Mouse (Mus musculus) liver, embryonic 16.5 days (tissue): ENCODE results near the gene Trp73. TPM values are rescaled to one million over a fixed set of nuclear protein-coding genes. Genes with fewer than 3 reads are reported as not detected.

Source experiments
- ATAC-seq: fragments of 200-750 bp; cut with Nextera tagmentation; 2 replicates; pipeline ENCODE4 v1.8.0; 2017; ENCODE audit warnings: low read depth, mild to moderate bottlenecking, moderate number of reproducible peaks, moderate library complexity
- H3K27ac ChIP-seq: fragments of 300-500 bp; sonication (generic); 2 replicates; pipeline ENCODE4 v1.5.1; 2014; ENCODE audit warnings: mild to moderate bottlenecking, low read length
- H3K27me3 ChIP-seq: fragments of 300-500 bp; sonication (generic); 2 replicates; pipeline ENCODE4 v1.6.1; 2014; ENCODE audit warnings: low read depth, low read length, mixed read lengths; ENCODE audit not compliant: control insufficient read depth, insufficient read depth
- H3K36me3 ChIP-seq: fragments of 300-500 bp; sonication (generic); 2 replicates; pipeline ENCODE4 v1.6.1; 2014; ENCODE audit warnings: mild to moderate bottlenecking; ENCODE audit not compliant: control insufficient read depth, insufficient read depth
- H3K4me1 ChIP-seq: fragments of 300-500 bp; sonication (generic); 2 replicates; pipeline ENCODE4 v1.6.1; 2014; ENCODE audit warnings: low read depth, low read length, mixed read lengths; ENCODE audit not compliant: control insufficient read depth
- H3K4me2 ChIP-seq: fragments of 300-500 bp; sonication (generic); 2 replicates; pipeline ENCODE4 v1.6.1; 2014; ENCODE audit warnings: low read depth, low read length, mixed read lengths
- H3K4me3 ChIP-seq: fragments of 300-500 bp; sonication (generic); 2 replicates; pipeline ENCODE4 v1.5.1; 2014; ENCODE audit warnings: low read depth, mild to moderate bottlenecking, low read length
- H3K9ac ChIP-seq: fragments of 300-500 bp; sonication (generic); 2 replicates; pipeline ENCODE4 v1.6.1; 2014; ENCODE audit warnings: low read depth, low read length
- H3K9me3 ChIP-seq: fragments of 300-500 bp; sonication (generic); replicated peaks from 2 replicates; pipeline ENCODE4 v1.6.1; 2016; ENCODE audit warnings: low read length; ENCODE audit not compliant: control insufficient read depth
- WGBS: fragments of 180-500 bp; shearing (Covaris S2); extraction: QIAGEN DNeasy Blood & Tissue Kit; methylation state at CpG from one replicate; pipeline ENCODE4 v1.1.7; 2014; ENCODE audit not compliant: insufficient replicate concordance; 5-methylcytosine and 5-hydroxymethylcytosine counted together
- polyA plus RNA-seq: library from polyadenylated mRNA; unstranded; fragments of >200 nt; fragmentation: Nextera tagmentation; extraction: Ambion mirVana; gene quantifications from 2 replicates; pipeline ENCODE4 v1.2.1, GENCODE M21; 2015

Gene Trp73
- polyA plus RNA-seq, 1 experiment from 2014 or later = 0.05 TPM

- no peaks in the 10 kb centered on the region for H3K36me3 ChIP-seq
- no peak overlapping the region for H3K27ac ChIP-seq
- H3K27me3 ChIP-seq = peaks cover 21% of the 10 kb centered on the region
- no peak for ATAC-seq
- H3K4me2 ChIP-seq = no peak overlapping the region
- no peaks in the 10 kb centered on the region for H3K4me1 ChIP-seq
- no peaks in the 10 kb centered on the region for H3K9me3 ChIP-seq
- 36% methylated on average over 4 of the region's 4 CpGs for WGBS
- H3K9ac ChIP-seq = no peak overlapping the region
- no peak overlapping the region for H3K4me3 ChIP-seq
These were observed 59.8 kb downstream of the Trp73 start for GRCm38 (mm10) chr4:154080211-154080610.

- H3K9ac ChIP-seq = no peak overlapping the region
- peaks cover 23% of the 10 kb centered on the region for H3K27me3 ChIP-seq
- H3K9me3 ChIP-seq = no peaks in the 10 kb centered on the region
- 11% methylated on average over 11 of the region's 16 CpGs for WGBS
- H3K27ac ChIP-seq = no peak overlapping the region
- H3K4me1 ChIP-seq = no peaks in the 10 kb centered on the region
- H3K4me2 ChIP-seq = no peak overlapping the region
- no peak overlapping the region for H3K4me3 ChIP-seq
- ATAC-seq = no peak
- no peaks in the 10 kb centered on the region for H3K36me3 ChIP-seq
These were observed 68.1 kb downstream of the Trp73 start for GRCm38 (mm10) chr4:154071941-154072340.

- ATAC-seq = no peak
- WGBS = 2% methylated on average over 15 of the region's 20 CpGs
- Histone ChIP-seq H3K36me3 (no peaks in the 10 kb centered on the region), H3K9ac (no peak overlapping the region), H3K4me3 (no peak overlapping the region), H3K4me2 (no peak overlapping the region), H3K27ac (no peak overlapping the region), H3K27me3 (peaks cover 23% of the 10 kb centered on the region), H3K9me3 (no peaks in the 10 kb centered on the region), H3K4me1 (no peaks in the 10 kb centered on the region)
These were observed 68.5 kb downstream of the Trp73 start for GRCm38 (mm10) chr4:154071521-154071920.

- WGBS = 0% methylated on average over 5 of the region's 5 CpGs
- no peak overlapping the region for H3K4me3 ChIP-seq
- no peaks in the 10 kb centered on the region for H3K36me3 ChIP-seq
- H3K4me2 ChIP-seq = no peak overlapping the region
- no peak overlapping the region for H3K27ac ChIP-seq
- ATAC-seq = no peak
- H3K4me1 ChIP-seq = no peaks in the 10 kb centered on the region
- H3K9me3 ChIP-seq = no peaks in the 10 kb centered on the region
- peaks cover 23% of the 10 kb centered on the region for H3K27me3 ChIP-seq
- H3K9ac ChIP-seq = no peak overlapping the region
These were observed 69.1 kb downstream of the Trp73 start for GRCm38 (mm10) chr4:154070896-154071295.

GRCm38 (mm10) chr4:154064827-154065773, 74.9 kb downstream of the Trp73 start:
- no peak overlapping the region for H3K4me3 ChIP-seq

GRCm38 (mm10) chr4:154057696-154058095, 82.3 kb downstream of the Trp73 start:
- no peaks in the 10 kb centered on the region for H3K4me1 ChIP-seq
- no peaks in the 10 kb centered on the region for H3K27me3 ChIP-seq
- no peaks in the 10 kb centered on the region for H3K36me3 ChIP-seq
- no peak overlapping the region for H3K4me3 ChIP-seq
- H3K4me2 ChIP-seq = no peak overlapping the region
- no peak for ATAC-seq
- no peaks in the 10 kb centered on the region for H3K9me3 ChIP-seq
- no peak overlapping the region for H3K27ac ChIP-seq
- 43% methylated on average over 4 of the region's 4 CpGs for WGBS
- H3K9ac ChIP-seq = no peak overlapping the region

More at GRCm38 (mm10) chr4:154064827-154065773, 74.9 kb downstream of the Trp73 start:
- Histone ChIP-seq H3K4me1 (no peaks in the 10 kb centered on the region), H3K9me3 (no peaks in the 10 kb centered on the region), H3K4me2 (no peak overlapping the region), H3K27me3 (peaks cover 3% of the 10 kb centered on the region; the same call in 1 of the 2 replicates), H3K36me3 (no peaks in the 10 kb centered on the region), H3K27ac (no peak overlapping the region), H3K9ac (no peak overlapping the region)
- WGBS = 51% methylated on average over 14 of the region's 14 CpGs
- ATAC-seq = no peak

- H3K4me3 ChIP-seq = no peak overlapping the region
- no peak overlapping the region for H3K9ac ChIP-seq
- no peak for ATAC-seq
- H3K4me2 ChIP-seq = no peak overlapping the region
- no peaks in the 10 kb centered on the region for H3K36me3 ChIP-seq
- 25% methylated on average over 2 of the region's 2 CpGs for WGBS
- no peaks in the 10 kb centered on the region for H3K4me1 ChIP-seq
- H3K27me3 ChIP-seq = no peaks in the 10 kb centered on the region
- H3K9me3 ChIP-seq = no peaks in the 10 kb centered on the region
- H3K27ac ChIP-seq = no peak overlapping the region
These were observed 83.3 kb downstream of the Trp73 start for GRCm38 (mm10) chr4:154056661-154057060.

GRCm38 (mm10) chr4:154056046-154056445, 84.0 kb downstream of the Trp73 start:
- Histone ChIP-seq H3K4me1 (no peaks in the 10 kb centered on the region), H3K36me3 (no peaks in the 10 kb centered on the region), H3K27me3 (no peaks in the 10 kb centered on the region), H3K9ac (no peak overlapping the region), H3K27ac (no peak overlapping the region), H3K4me2 (no peak overlapping the region), H3K4me3 (no peak overlapping the region), H3K9me3 (no peaks in the 10 kb centered on the region)
- 50% methylated on average over 2 of the region's 2 CpGs for WGBS
- ATAC-seq = no peak

- Histone ChIP-seq H3K4me2 (no peak overlapping the region), H3K4me1 (no peaks in the 10 kb centered on the region), H3K27me3 (no peaks in the 10 kb centered on the region), H3K36me3 (no peaks in the 10 kb centered on the region), H3K9ac (no peak overlapping the region), H3K27ac (no peak overlapping the region), H3K9me3 (no peaks in the 10 kb centered on the region), H3K4me3 (no peak overlapping the region)
- WGBS = 67% methylated on average over 7 of the region's 7 CpGs
- ATAC-seq = no peak
These were observed 84.5 kb downstream of the Trp73 start for GRCm38 (mm10) chr4:154055482-154055881.
